In the genomic region with DNA sequence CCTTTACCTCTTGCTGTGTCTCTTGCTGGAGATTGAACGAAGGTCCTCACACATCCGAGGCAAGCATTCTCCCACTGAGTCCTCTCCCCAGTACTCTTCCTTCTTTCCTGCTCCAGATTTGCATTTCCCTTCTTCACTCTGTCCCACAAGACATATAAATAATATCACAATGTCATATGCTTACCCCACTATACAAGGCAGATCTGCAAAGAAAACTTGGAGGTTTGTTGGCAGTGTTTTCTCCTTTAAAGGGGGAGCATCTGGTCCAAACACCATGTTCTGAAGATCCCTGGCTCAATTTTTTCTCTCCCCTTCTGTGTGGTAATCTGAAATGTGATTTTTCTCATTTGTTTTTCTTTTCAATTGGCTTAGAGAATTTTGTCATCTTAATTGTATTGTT, we compare ENCODE assay signal across 22 mouse cellular contexts. TPM values are rescaled to one million over a fixed set of nuclear protein-coding genes. Genes with fewer than 3 reads are reported as not detected.
"Had no signal": no experiment of that assay in that cellular context is flagged by ENCODE, and none has a peak within 500 bp of the region (broad histone marks: within the 10 kb centered on the region; RNA-seq: fewer than 3 reads in every experiment).

No protein-coding gene starts in this region.

- H3K27me3 ChIP-seq: liver, embryonic 13.5 days; lung, embryonic 15.5 days; megakaryocyte, embryonic 14.5 days; midbrain, embryonic 12.5 days; stomach, embryonic 15.5 days had no signal

- H3K4me2 ChIP-seq: liver, embryonic 13.5 days; lung, embryonic 15.5 days; midbrain, embryonic 12.5 days; stomach, embryonic 15.5 days had no signal

- H3K36me3 ChIP-seq: limb, embryonic 10.5 days; liver, embryonic 13.5 days; lung, embryonic 15.5 days; midbrain, embryonic 12.5 days; stomach, embryonic 15.5 days had no signal

- H3K4me1 ChIP-seq: limb, embryonic 10.5 days; lung, embryonic 15.5 days; megakaryocyte, embryonic 14.5 days; midbrain, embryonic 12.5 days; stomach, embryonic 15.5 days had no signal

- H3K9me3 ChIP-seq: limb, embryonic 10.5 days; liver, embryonic 13.5 days; lung, embryonic 15.5 days; midbrain, embryonic 12.5 days; stomach, embryonic 15.5 days had no signal

- H3K9ac ChIP-seq: liver, embryonic 13.5 days; liver, postnatal 0 days; lung, embryonic 15.5 days; midbrain, embryonic 12.5 days; stomach, embryonic 15.5 days had no signal

- H3K27ac ChIP-seq: left cerebral cortex, adult 2 months; limb, embryonic 10.5 days; liver, embryonic 13.5 days; lung, embryonic 15.5 days; macrophage; midbrain, embryonic 12.5 days; stomach, embryonic 15.5 days had no signal

- ATAC-seq: liver, postnatal 0 days; midbrain, embryonic 16.5 days had no signal

- H3K4me3 ChIP-seq: left cerebral cortex, adult 2 months; limb, embryonic 10.5 days; liver, embryonic 13.5 days; lung, embryonic 15.5 days; megakaryocyte, embryonic 14.5 days; midbrain, embryonic 12.5 days; stomach, embryonic 15.5 days had no signal

- DNase-seq: kidney, adult 8-10 months; kidney, postnatal 25 days; liver, embryonic 13.5 days; liver, postnatal 0 days; lung, postnatal 14 days; right cerebral cortex, postnatal 14 days; thymus, postnatal 36 days had no signal

RNA-seq across cellular contexts. Expression of gene Serpina10, which starts 3.2 kb away (rescaled TPM):
- total RNA-seq: layer of hippocampus, postnatal 25 days; left cerebral cortex, adult 2 months; left cerebral cortex, postnatal 14 days had no signal
- polyA plus RNA-seq: limb, embryonic 10.5 days; limb, embryonic 14.5 days; macrophage; midbrain, embryonic 12.5 days; midbrain, embryonic 16.5 days; neural tube, embryonic 14.5 days had no signal

RNA-seq across cellular contexts. Expression of gene Serpina6, which starts 22.6 kb away (rescaled TPM):
- total RNA-seq: layer of hippocampus, postnatal 25 days; left cerebral cortex, adult 2 months; left cerebral cortex, postnatal 14 days had no signal
- polyA plus RNA-seq: limb, embryonic 10.5 days; macrophage; midbrain, embryonic 12.5 days; midbrain, embryonic 16.5 days; spleen, adult 2 months had no signal

RNA-seq across cellular contexts. Expression of gene Serpina16, which starts 41.5 kb away (rescaled TPM):
- total RNA-seq: layer of hippocampus, postnatal 25 days; left cerebral cortex, adult 2 months; left cerebral cortex, postnatal 14 days had no signal
- polyA plus RNA-seq: kidney, embryonic 16.5 days; limb, embryonic 10.5 days; limb, embryonic 14.5 days; liver, postnatal 0 days; lung, embryonic 15.5 days; macrophage; midbrain, embryonic 12.5 days; midbrain, embryonic 16.5 days; neural tube, embryonic 14.5 days; spleen, adult 2 months; thymus, postnatal 0 days had no signal
